Mouse (Mus musculus) brain, embryonic 14.5 days (tissue): ENCODE measurements around the gene Rnls.

Source experiments
- CTCF ChIP-seq: fragments of 200-500 bp; IDR thresholded peaks from 2 replicates; pipeline ENCODE4 v1.5.1; 2012; ENCODE audit warnings: inconsistent platforms, mild to moderate bottlenecking, moderate library complexity, borderline replicate concordance; ENCODE audit not compliant: insufficient read depth, insufficient read length; ENCODE audit errors: extremely low read depth
- POLR2A ChIP-seq: fragments of 200-500 bp; IDR thresholded peaks from 2 replicates; pipeline ENCODE4 v1.6.1; 2012; ENCODE audit warnings: mild to moderate bottlenecking, inconsistent platforms, borderline replicate concordance; ENCODE audit not compliant: poor library complexity, insufficient read depth, insufficient read length, severe bottlenecking; ENCODE audit errors: extremely low read depth

DNA sequence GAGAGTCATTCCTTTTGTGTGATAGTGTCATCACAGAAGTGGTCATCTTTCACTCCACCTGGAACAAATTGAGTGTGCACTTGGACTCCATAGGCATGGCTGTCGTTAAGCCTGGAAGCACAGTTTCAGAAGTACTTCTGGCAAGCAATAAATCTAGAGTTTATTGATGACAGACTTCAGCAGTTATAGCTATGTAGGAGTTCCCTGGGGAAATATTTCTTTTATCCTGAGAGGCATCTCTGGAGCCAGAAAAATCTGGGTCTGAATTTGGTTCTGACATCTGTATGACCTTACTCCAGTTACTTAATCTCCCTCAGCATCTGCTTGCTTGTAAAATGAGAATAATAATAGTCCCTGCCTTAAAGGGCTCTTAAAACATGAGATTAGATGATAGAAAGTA is 184.1 kb downstream of the Rnls start:
- no peak for TF ChIP-seq CTCF
- TF ChIP-seq POLR2A = no peak
